Mouse (Mus musculus) megakaryocyte, embryonic 14.5 days (primary cell): ENCODE measurements at regions not wholly inside any gene's neighbourhood (a gene's known extent, or its start where the extent isn't known, plus 50 kb on each side); places are given as distances from the start of the nearest gene placed in this dataset.

ENCODE experiments used
- FLI1 ChIP-seq: IDR thresholded peaks from 2 replicates; pipeline ENCODE4 v1.6.1; 2012; ENCODE audit warnings: low read length, inconsistent platforms, mixed read lengths
- GATA1 ChIP-seq: IDR thresholded peaks from 3 replicates; pipeline ENCODE4 v1.6.1; 2012; ENCODE audit warnings: mixed read lengths, low read length, inconsistent platforms, borderline replicate concordance

DNA sequence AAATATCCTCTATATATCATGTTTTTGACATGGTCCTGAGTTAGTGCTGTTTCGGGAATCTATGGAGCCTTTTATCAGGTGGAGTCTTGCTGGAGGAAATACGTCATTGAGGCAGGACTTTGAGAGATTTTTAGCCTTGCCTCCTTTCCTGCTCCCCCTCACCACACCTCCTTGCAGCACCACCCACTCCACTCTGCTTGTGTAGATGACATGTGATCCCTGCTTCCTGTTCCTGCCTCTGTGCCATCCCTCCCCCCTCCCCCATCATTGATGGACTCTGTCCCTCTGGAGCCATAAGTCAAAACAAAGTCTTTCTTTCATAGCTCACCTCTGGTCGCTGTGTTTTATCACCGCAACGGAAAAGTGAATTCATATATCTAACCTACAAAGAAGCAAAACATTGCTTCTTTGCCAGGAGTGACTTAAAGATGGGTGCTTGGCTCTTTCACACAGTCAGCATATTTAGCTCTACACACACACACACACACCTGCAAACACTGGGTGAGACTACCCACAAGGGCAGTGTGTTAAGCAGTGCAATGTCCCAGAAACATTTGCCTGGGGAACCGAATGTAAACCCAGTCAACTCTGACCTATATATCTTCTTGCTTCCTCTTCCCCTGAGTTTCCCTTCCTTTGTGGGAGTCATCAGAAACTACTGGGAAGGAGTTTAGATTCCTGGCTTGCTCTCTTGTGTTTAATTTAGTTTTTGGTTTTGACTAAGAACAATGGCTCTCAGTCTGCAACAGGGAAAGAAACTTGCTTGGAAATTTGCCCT, 123.1 kb upstream of the Mylip start:
- TF ChIP-seq GATA1 (no peak), FLI1 (no peak)
